Mouse (Mus musculus) heart, embryonic 10.5 days (tissue): ENCODE measurements around the gene Ube3b. TPM values are rescaled to one million over a fixed set of nuclear protein-coding genes. Genes with fewer than 3 reads are reported as not detected.

Experiments
- DNase-seq: peaks from one replicate; pipeline ENCODE4 v3.0.0-alpha.2; 2017; ENCODE audit warnings: low spot score
- H3K27ac ChIP-seq: fragments of 300-500 bp; sonication (generic); 2 replicates; pipeline ENCODE4 v1.5.1; 2016; ENCODE audit warnings: mild to moderate bottlenecking
- H3K27me3 ChIP-seq: fragments of 300-500 bp; sonication (generic); 2 replicates; pipeline ENCODE4 v1.6.1; 2016; ENCODE audit warnings: mild to moderate bottlenecking; ENCODE audit not compliant: poor library complexity, insufficient read depth, severe bottlenecking
- H3K36me3 ChIP-seq: fragments of 300-500 bp; sonication (generic); 2 replicates; pipeline ENCODE4 v1.6.1; 2016; ENCODE audit warnings: mild to moderate bottlenecking, moderate library complexity
- H3K4me1 ChIP-seq: fragments of 300-500 bp; sonication (generic); 2 replicates; pipeline ENCODE4 v1.6.1; 2016; ENCODE audit warnings: mild to moderate bottlenecking
- H3K4me3 ChIP-seq: fragments of 300-500 bp; sonication (generic); 2 replicates; pipeline ENCODE4 v1.5.1; 2016; ENCODE audit warnings: mild to moderate bottlenecking, moderate library complexity
- H3K9me3 ChIP-seq: fragments of 300-500 bp; sonication (generic); 2 replicates; pipeline ENCODE4 v1.6.1; 2016; ENCODE audit warnings: mild to moderate bottlenecking, moderate library complexity
- WGBS: fragments of 180-500 bp; shearing (Covaris S2); methylation state at CpG from one replicate; pipeline ENCODE4 v1.1.7; 2016; 5-methylcytosine and 5-hydroxymethylcytosine counted together
- polyA plus RNA-seq: library from polyadenylated mRNA; unstranded; fragments of >200 nt; fragmentation: Nextera tagmentation; extraction: Ambion mirVana; gene quantifications from 2 replicates; pipeline ENCODE4 v1.2.1, GENCODE M21; 2016

Gene Ube3b
- polyA plus RNA-seq, 1 experiment from 2014 or later = 47.9 TPM

DNA sequence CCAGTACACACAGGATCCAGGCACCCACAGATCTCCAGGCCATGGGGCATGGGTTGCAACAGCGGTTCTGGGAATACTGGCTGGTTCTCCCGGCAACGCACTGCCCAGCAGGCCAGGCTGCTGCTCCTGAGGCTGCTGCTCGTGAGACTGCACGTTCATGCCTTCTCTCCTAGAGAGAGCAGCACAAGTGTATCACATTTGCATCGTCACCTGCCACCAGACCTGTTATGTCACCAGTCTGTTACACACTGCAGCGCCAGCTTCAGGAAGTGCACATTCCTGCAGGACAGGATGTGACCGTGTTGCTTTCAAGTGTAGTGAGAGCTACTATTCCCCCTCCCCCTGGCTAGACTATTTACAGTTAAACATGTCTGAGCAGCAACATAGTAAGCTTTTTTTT is 36.4 kb downstream of the Ube3b start:
- Histone ChIP-seq H3K27ac (0 out of 2 replicates have a peak overlapping the region, but pooled peaks have one; percentile 48), H3K4me1 (peaks cover 45% of the 10 kb centered on the region), H3K36me3 (peaks cover 86% of the 10 kb centered on the region), H3K27me3 (no peaks in the 10 kb centered on the region), H3K9me3 (no peaks in the 10 kb centered on the region), H3K4me3 (no peak overlapping the region)
- no peak for DNase-seq
- WGBS = 78% methylated on average over 8 of the region's 8 CpGs

DNA sequence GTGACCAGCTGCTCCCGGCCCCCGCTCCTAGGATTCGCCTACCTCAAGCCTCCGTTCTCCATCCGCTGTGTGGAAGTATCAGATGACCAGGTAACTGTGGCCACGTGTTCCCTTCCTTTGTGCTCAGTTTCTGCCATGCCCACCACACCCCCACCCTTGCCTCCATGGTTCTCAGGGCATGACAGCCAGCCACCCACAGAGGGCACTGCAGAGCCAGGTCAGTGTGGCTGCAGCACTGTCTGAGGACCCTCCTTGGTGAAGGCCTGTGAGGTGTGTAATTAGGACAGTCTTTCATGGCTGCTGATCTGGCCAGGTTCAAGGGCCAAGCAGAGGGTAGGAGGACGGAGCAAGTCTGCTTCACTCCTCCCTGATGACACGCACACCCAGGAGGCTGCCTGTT is 38.1 kb downstream of the Ube3b start:
- no peaks in the 10 kb centered on the region for H3K27me3 ChIP-seq
- 84% methylated on average over 8 of the region's 8 CpGs for WGBS
- peaks cover 73% of the 10 kb centered on the region for H3K36me3 ChIP-seq
- H3K4me3 ChIP-seq = no peak overlapping the region
- H3K4me1 ChIP-seq = peaks cover 44% of the 10 kb centered on the region
- no peak for DNase-seq
- no peak overlapping the region for H3K27ac ChIP-seq
- no peaks in the 10 kb centered on the region for H3K9me3 ChIP-seq

DNA sequence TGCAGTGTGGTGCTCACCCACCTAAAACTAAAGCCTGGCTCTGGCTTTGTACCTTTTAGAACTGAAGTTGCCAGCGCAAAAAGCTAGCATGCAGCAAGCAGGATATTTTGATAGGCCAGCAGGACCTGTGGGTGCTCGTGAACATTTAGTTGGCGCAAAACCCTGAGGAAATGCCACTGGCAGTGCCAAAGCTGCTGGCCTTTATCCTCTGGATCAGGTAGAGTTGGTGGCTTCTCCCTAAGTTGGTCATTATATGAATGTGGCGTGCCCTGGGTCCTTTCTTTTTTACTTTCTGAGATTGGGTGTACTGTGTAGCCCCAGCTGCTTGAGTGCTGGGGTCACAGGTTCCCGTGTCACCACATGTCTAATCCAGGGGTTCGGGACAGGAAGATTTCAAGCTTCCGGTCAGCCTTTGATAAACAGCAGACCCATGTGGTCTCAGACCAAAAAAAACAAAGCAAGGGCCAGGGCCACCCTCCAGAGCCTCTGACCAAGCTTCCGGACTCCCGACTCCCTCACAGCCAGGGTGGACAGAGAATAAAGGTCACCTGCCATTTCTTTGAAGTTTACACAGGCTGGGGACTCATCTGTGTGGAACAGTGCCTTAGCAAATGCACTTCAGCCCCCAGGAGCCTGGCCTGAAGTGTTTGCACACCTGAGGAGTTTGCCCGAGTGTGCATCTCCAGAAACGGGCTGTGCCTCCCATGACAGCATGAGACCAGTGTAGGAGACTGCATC is 41.3 kb downstream of the Ube3b start:
- H3K36me3 ChIP-seq = peaks cover 44% of the 10 kb centered on the region

DNA sequence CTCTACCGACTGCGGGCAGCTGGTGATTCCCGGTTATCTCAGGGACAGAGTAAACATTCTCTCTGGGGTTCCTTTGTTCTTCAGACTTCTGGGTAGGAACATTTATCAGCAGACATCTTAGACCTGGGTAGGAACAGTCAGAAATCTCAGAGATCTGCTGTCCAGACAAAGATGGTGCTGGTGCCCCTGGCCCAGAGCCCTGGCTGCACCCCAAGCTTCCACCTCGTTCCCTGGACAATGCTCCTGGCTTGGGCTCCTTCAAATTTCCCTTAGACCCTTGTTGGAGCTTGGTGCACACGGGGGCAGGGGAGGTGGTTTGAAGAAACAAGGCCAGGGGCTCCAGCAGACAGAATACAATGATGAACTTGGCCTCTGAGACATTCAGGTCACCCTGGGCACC is 42.2 kb downstream of the Ube3b start:
- H3K27me3 ChIP-seq = no peaks in the 10 kb centered on the region
- H3K36me3 ChIP-seq = peaks cover 37% of the 10 kb centered on the region
- H3K9me3 ChIP-seq = no peaks in the 10 kb centered on the region
- no peak overlapping the region for H3K4me3 ChIP-seq
- WGBS = 25% methylated on average over 5 of the region's 5 CpGs
- no peak for DNase-seq
- peak overlapping the region; percentile 43; the same call in 1 of the 2 replicates for H3K27ac ChIP-seq
- peaks cover 31% of the 10 kb centered on the region for H3K4me1 ChIP-seq

More for the DNA sequence above, 41.3 kb downstream of the Ube3b start:
- 59% methylated on average over 11 of the region's 11 CpGs for WGBS
- H3K27me3 ChIP-seq = no peaks in the 10 kb centered on the region
- no peaks in the 10 kb centered on the region for H3K9me3 ChIP-seq
- H3K4me3 ChIP-seq = no peak overlapping the region
- H3K27ac ChIP-seq = peak overlapping the region; percentile 43; the same call in 1 of the 2 replicates
- no peak for DNase-seq
- peaks cover 33% of the 10 kb centered on the region for H3K4me1 ChIP-seq

DNA sequence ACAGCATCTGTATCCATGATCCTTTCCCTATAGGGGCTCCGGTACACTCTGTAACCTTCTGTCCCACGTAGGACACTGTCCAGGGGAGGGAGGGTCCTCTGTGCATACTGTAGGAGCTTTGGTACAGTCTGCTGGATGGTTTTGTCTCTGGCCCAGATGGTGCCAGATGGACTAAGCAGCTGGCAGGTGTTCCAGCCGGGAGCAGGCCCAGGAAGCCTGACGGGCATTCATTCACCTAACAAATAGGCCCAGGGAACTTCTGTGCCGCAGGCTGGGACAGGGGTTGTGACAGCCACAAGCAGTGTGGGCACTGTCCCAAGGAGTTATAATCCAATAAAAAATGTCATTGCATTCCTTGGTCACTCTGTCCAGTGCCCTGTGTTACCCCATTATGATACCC is 43.6 kb downstream of the Ube3b start:
- Histone ChIP-seq H3K9me3 (no peaks in the 10 kb centered on the region), H3K4me3 (no peak overlapping the region), H3K36me3 (peaks cover 23% of the 10 kb centered on the region), H3K27ac (no peak overlapping the region), H3K27me3 (no peaks in the 10 kb centered on the region), H3K4me1 (peaks cover 34% of the 10 kb centered on the region)
- 87% methylated on average over 5 of the region's 5 CpGs for WGBS
- no peak for DNase-seq

DNA sequence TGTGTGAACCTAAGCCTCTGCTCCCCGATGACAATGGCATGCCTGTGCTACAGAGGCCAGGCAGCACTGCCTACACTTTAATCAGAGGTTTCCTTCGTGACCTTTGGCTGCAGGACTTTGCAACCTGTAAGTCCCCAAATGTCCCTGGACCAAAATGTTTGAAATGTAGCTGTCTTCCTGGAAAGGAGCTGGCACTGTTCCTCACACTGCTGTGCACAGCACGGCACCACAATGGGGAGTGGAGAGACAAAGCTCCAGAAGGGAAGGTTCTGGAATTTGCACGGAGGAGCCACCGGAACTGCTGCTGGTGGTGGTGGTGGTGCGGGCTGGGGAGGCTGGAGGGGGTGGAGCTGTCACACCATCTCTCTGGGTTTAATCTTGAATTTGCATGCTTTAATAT is 46.3 kb downstream of the Ube3b start:
- H3K4me3 ChIP-seq = no peak overlapping the region
- WGBS = 71% methylated on average over 6 of the region's 6 CpGs
- H3K4me1 ChIP-seq = peaks cover 24% of the 10 kb centered on the region
- H3K27ac ChIP-seq = no peak overlapping the region
- no peaks in the 10 kb centered on the region for H3K9me3 ChIP-seq
- H3K36me3 ChIP-seq = no peaks in the 10 kb centered on the region
- DNase-seq = no peak
- no peaks in the 10 kb centered on the region for H3K27me3 ChIP-seq

DNA sequence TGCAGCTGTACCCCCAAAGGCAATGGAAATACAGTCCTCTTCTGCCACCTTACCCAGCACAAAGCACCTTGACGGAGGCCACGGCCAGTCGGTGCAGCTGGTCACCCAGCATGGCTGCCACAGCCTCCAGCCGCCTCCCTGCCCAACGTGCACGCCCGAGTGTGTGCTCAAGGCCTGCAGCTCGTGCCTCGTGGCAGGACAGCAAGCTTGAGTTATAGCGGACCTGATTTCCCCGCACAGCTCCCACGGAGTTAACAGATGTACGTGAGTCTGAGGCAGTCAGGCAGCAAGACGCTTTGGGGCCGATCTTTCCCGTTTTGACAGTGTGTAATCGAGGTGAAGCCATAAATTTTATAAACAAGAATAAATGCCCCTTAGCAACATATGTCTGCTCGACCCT is 48.2 kb downstream of the Ube3b start:
- H3K4me3 ChIP-seq = no peak overlapping the region
- no peaks in the 10 kb centered on the region for H3K36me3 ChIP-seq
- 80% methylated on average over 18 of the region's 18 CpGs for WGBS
- no peak for DNase-seq
- no peaks in the 10 kb centered on the region for H3K9me3 ChIP-seq
- H3K27me3 ChIP-seq = no peaks in the 10 kb centered on the region
- H3K27ac ChIP-seq = no peak overlapping the region
- peaks cover 7% of the 10 kb centered on the region; the same call in 1 of the 2 replicates for H3K4me1 ChIP-seq

DNA sequence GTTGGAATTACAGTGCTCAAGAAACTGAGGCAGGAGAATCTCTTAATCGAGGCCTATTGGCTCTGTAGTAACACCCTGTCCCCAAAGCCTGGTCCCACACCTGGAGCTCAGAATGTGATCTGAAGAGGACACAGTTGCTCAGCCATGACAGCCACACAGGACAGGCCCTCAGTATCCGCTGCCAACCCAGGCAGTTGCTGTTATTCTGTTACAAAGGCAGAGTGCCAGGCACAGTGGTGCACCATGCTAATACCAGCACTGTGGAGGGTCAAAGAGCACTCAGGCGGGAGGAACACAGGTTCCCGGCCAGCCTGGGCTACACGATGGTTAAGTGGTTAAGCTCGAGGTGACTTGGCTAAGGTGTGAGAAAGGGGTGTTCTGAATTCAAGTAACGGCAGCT is 49.4 kb downstream of the Ube3b start:
- Histone ChIP-seq H3K9me3 (no peaks in the 10 kb centered on the region), H3K27me3 (no peaks in the 10 kb centered on the region), H3K4me1 (peaks cover 3% of the 10 kb centered on the region; the same call in 1 of the 2 replicates), H3K4me3 (no peak overlapping the region), H3K36me3 (peaks cover 9% of the 10 kb centered on the region), H3K27ac (0 out of 2 replicates have a peak overlapping the region, but pooled peaks have one; percentile 6)
- 80% methylated on average over 7 of the region's 7 CpGs for WGBS
- no peak for DNase-seq

DNA sequence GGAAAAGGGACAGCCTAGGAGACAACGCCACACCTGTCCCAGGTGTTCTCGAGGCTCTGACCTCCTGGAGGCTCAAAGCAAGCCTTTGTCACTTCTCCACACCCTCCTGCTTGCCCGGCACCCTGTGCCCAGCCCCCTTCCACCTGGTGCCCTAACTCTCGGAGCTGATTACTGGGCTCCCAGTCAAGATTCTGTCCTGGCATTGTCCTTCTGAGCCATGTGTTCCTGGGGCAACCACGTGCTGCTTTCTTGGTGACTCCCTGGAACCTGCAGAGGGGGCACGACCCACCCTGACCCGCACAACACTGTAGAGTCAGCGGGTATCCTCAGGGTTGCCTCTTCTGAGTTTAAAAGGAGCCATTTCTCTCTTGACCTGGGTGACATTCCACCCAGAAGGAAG is 54.0 kb downstream of the Ube3b start:
- 87% methylated on average over 8 of the region's 8 CpGs for WGBS
- Histone ChIP-seq H3K4me3 (no peak overlapping the region), H3K27me3 (no peaks in the 10 kb centered on the region), H3K27ac (no peak overlapping the region), H3K9me3 (no peaks in the 10 kb centered on the region), H3K36me3 (peaks cover 44% of the 10 kb centered on the region), H3K4me1 (no peaks in the 10 kb centered on the region)
- no peak for DNase-seq

DNA sequence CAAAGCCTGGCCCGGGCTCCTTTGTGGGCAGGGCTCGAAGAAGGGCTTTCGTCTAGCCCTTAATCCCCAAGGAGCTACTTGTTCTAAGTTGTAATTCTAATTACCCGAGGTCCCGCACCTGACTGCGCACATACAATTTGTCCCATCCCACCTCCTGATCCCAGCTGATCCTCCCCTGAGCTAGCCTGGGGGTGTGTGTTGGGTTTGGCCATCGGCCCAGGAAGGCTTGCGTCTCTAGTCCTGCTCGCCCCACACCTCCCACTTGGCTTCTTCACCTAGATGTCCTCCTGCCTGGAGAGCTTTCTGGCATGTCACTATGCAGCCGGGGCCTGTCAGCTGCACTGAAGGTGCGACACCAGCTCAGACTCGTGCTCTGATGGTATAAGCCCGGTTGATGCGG is 55.2 kb downstream of the Ube3b start:
- Histone ChIP-seq H3K4me1 (no peaks in the 10 kb centered on the region), H3K4me3 (no peak overlapping the region), H3K27ac (no peak overlapping the region), H3K9me3 (no peaks in the 10 kb centered on the region), H3K36me3 (peaks cover 44% of the 10 kb centered on the region), H3K27me3 (no peaks in the 10 kb centered on the region)
- no peak for DNase-seq
- 92% methylated on average over 14 of the region's 14 CpGs for WGBS

DNA sequence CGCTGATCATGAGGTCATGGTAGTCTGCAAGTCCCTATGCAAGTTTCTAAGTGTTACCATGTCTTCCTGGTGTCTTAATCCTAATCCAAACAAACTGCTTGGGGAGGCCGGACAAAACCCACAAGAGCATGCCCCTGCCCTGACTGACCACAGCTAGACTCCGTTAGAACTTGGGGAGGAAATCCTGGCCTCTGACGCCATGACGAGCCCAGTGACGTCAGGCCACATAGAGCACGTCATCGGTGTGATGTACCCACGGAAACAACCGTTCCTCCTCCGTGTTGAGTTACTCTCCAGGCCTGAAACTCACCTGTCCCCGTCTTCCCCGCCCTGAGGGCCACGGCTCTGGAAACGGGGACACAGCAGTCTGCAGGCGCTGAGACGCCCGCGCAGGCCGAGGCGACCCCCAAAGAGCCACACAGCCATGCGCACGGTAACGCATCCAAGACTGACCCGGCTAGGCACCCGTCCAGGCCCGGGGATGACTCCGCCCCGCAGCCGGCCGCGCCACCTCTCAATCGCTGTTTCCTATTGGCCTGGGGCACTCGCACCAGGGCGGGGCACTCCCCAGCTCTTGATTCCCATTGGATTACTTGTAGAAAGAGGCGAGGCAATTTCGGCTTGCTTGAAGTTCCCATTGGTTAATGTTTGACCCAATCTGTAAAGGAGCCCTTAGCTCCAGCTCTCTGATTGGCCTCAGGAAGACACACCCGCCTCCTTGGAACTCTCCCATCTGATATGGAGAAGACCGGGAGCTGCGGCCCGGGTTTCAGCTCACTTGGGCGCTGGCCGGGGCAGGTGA is 63.4 kb downstream of the Ube3b start, which contains the start of the genes Mmab and Mvk:
TSS of gene Mmab (minus strand) at position 495 of the 802 bp plus-strand sequence.
TSS of gene Mvk (plus strand) at position 704 of the 802 bp plus-strand sequence.
- H3K27ac ChIP-seq = peak within 1 kb of the TSS; percentile 95
- WGBS = 3% methylated on average over 43 of the region's 43 CpGs
- H3K4me1 ChIP-seq = peaks cover 16% of the 10 kb centered on the region
- no peaks in the 10 kb centered on the region for H3K27me3 ChIP-seq
- peaks cover 33% of the 10 kb centered on the region for H3K36me3 ChIP-seq
- peak within 1 kb of the TSS; percentile 80 for H3K4me3 ChIP-seq
- peak; percentile 99 for DNase-seq
- no peaks in the 10 kb centered on the region for H3K9me3 ChIP-seq

DNA sequence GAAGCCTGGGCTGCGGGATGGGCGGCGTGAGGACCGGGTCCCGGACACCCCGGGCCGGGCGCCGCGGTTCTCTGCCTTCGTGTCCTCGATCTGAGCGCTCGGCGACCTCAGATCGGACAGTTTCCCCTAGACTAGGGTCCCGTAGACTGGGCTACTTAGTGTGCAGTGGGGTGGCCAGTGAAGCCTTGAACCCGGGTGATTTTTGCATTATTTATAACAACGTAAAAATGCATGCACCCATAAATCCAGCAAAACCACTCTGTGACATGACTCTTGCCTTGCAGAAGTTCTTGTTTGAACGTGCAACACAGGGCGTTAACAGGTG is 63.9 kb downstream of the Ube3b start:
- Histone ChIP-seq H3K27ac (peak overlapping the region; percentile 95), H3K4me1 (peaks cover 16% of the 10 kb centered on the region), H3K36me3 (peaks cover 36% of the 10 kb centered on the region), H3K9me3 (no peaks in the 10 kb centered on the region), H3K4me3 (peak overlapping the region; percentile 80), H3K27me3 (no peaks in the 10 kb centered on the region)
- DNase-seq = no peak
- WGBS = under 1% methylated on average over 21 of the region's 21 CpGs

DNA sequence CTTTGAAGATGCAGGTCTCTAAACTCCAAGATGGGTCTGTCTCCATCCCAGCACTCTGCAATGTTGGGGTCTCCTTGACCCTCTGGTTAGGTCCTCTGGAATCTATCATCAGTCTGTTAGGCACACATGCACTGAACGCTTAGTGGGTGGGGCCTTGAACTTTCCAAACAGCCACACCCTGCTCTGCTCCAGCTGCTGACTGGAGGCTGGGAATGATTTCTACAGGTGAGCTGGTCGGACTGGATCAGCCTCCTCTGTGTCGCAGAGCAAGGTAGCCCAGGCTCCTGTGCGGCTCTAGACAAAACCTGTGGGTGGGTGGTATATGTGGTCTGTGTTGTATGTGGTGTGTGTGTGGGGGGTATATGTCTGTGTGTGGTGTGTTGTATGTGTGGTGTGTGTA is 68.6 kb downstream of the Ube3b start:
- DNase-seq = no peak
- Histone ChIP-seq H3K9me3 (no peaks in the 10 kb centered on the region), H3K4me3 (no peak overlapping the region), H3K27ac (no peak overlapping the region), H3K36me3 (peaks cover 71% of the 10 kb centered on the region), H3K4me1 (peaks cover 18% of the 10 kb centered on the region), H3K27me3 (peaks cover 4% of the 10 kb centered on the region; the same call in 1 of the 2 replicates)
- WGBS = 79% methylated on average over 4 of the region's 4 CpGs
